Mouse (Mus musculus): ENCODE measurements around the gene Cacna2d2. TPM values are rescaled to one million over a fixed set of nuclear protein-coding genes. Genes with fewer than 3 reads are reported as not detected.

The Cacna2d2 gene
- total and polyA plus RNA-seq, 3 experiments: 12.9 to 14.1 (median 13.3) TPM

- Histone ChIP-seq H3K79me2 (replicated peaks; ENCODE audit: control insufficient read depth, insufficient read depth, low read length) (no peaks in the 10 kb centered on the region), H3K9ac (ENCODE audit: low read depth, low read length) (peak within 1 kb of the TSS; percentile 69), H3K4me3 (peak within 1 kb of the TSS; percentile 75), H3K36me3 (ENCODE audit: control insufficient read depth, insufficient read depth, low read length) (peaks cover 3% of the 10 kb centered on the region; the same call in 1 of the 2 replicates), H3K27me3 (ENCODE audit: control insufficient read depth, insufficient read depth, low read length) (no peaks in the 10 kb centered on the region), H3K4me1 (ENCODE audit: control insufficient read depth, insufficient read depth, low read length) (peaks cover 6% of the 10 kb centered on the region), H3K27ac (peak within 1 kb of the TSS; percentile 76)
- TF ChIP-seq EP300 (IDR thresholded peaks at IDR 0.05; ENCODE audit: insufficient read depth, low read depth, low read length) (peak; percentile 66), POLR2A (IDR thresholded peaks at IDR 0.05; ENCODE audit: insufficient read depth, low read depth, low read length) (peak; percentile 84), CTCF (IDR thresholded peaks at IDR 0.05) (no peak)
- intact Hi-C loops (cut with DNase I): loop anchor here (1.0 to 10.0 kb wide), 2 partner anchors 8 to 857 kb away; partner anchors contain the start of genes Tex264 and Tmem115
- 1% methylated on average over 46 of the region's 46 CpGs for WGBS
- peak; percentile 95 to 96 for DNase-seq
Observed at GRCm38 (mm10) chr9:107541474-107542351, 142.3 kb downstream of the Cacna2d2 start, which contains the start of the genes Cyb561d2 and Nprl2. Cyb561d2 (minus strand) TSS chr9:107542193. Nprl2 (plus strand) TSS chr9:107542226.

DNA sequence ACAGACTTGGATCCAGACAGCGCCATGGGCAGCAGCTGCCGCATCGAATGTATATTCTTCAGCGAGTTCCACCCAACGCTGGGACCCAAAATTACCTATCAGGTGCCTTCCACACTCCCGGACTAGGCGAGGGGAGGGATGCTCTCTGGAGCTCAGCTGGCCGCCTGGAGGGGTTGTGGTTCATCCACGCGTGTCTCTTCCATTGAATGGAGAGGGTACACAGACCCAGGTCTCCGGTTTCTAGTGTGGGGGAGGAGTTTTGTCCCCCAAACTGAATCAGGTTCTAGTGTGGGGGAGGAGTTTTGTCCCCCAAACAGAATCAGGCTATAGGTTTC, 142.9 kb downstream of the Cacna2d2 start:
- Histone ChIP-seq H3K4me3 (peak overlapping the region; percentile 75), H3K27ac (peak overlapping the region; percentile 76), H3K27me3 (ENCODE audit: control insufficient read depth, insufficient read depth, low read length) (no peaks in the 10 kb centered on the region), H3K79me2 (replicated peaks; ENCODE audit: control insufficient read depth, insufficient read depth, low read length) (no peaks in the 10 kb centered on the region), H3K4me1 (ENCODE audit: control insufficient read depth, insufficient read depth, low read length) (peaks cover 5% of the 10 kb centered on the region; the same call in 1 of the 2 replicates), H3K36me3 (ENCODE audit: control insufficient read depth, insufficient read depth, low read length) (no peaks in the 10 kb centered on the region), H3K9ac (ENCODE audit: low read depth, low read length) (peak overlapping the region; percentile 69)
- TF ChIP-seq POLR2A (IDR thresholded peaks at IDR 0.05; ENCODE audit: insufficient read depth, low read depth, low read length): no peak
- TF ChIP-seq CTCF (IDR thresholded peaks at IDR 0.05): no peak
- TF ChIP-seq EP300 (IDR thresholded peaks at IDR 0.05; ENCODE audit: insufficient read depth, low read depth, low read length): no peak
- 2% methylated on average over 11 of the region's 11 CpGs for WGBS
- intact Hi-C loops (cut with DNase I): loop anchor here (1.0 to 10.0 kb wide), 2 partner anchors 9 to 858 kb away; partner anchors contain the start of genes Tex264 and Tmem115
- no peak for DNase-seq

- H3K4me1 ChIP-seq (ENCODE audit: control insufficient read depth, insufficient read depth, low read length): peaks cover 5% of the 10 kb centered on the region; the same call in 1 of the 2 replicates
- H3K4me3 ChIP-seq: peak overlapping the region; percentile 75
- H3K36me3 ChIP-seq (ENCODE audit: control insufficient read depth, insufficient read depth, low read length): no peaks in the 10 kb centered on the region
- 35% methylated on average over 8 of the region's 8 CpGs for WGBS
- H3K79me2 ChIP-seq (replicated peaks; ENCODE audit: control insufficient read depth, insufficient read depth, low read length): no peaks in the 10 kb centered on the region
- no peaks in the 10 kb centered on the region for H3K27me3 ChIP-seq (ENCODE audit: control insufficient read depth, insufficient read depth, low read length)
- no peak overlapping the region; the same call in 1 of the 2 replicates for H3K9ac ChIP-seq (ENCODE audit: low read depth, low read length)
- no peak for DNase-seq
- intact Hi-C loops (cut with DNase I): loop anchor here (1.0 to 10.0 kb wide), 2 partner anchors 9 to 858 kb away; partner anchors contain the start of genes Tex264 and Tmem115
- TF ChIP-seq EP300 (IDR thresholded peaks at IDR 0.05; ENCODE audit: insufficient read depth, low read depth, low read length): no peak
- no peak for TF ChIP-seq CTCF (IDR thresholded peaks at IDR 0.05)
- TF ChIP-seq POLR2A (IDR thresholded peaks at IDR 0.05; ENCODE audit: insufficient read depth, low read depth, low read length): no peak
- no peak overlapping the region; the same call in 1 of the 2 replicates for H3K27ac ChIP-seq
Observed at GRCm38 (mm10) chr9:107542721-107543120, 143.3 kb downstream of the Cacna2d2 start.

DNA sequence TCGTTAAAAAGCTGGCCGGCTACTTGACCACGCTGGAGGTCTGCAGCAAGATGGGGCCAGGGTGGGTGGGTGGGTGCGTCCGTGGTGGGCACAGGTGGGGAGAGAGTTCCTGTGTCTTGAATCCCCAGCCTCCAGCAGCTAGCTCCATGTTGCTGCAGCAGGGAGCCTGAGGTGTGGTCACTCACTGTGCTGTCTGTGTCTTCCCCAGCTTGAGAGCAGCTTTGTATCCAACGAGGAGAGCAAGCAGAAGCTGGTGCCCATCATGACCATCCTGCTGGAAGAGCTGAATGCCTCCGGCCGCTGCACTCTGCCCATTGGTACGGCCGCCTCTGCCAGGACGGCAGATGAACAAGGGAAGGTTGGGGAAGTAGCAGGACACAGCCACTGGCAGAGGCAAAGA, 143.9 kb downstream of the Cacna2d2 start:
- no peak overlapping the region for H3K9ac ChIP-seq (ENCODE audit: low read depth, low read length)
- no peak for TF ChIP-seq EP300 (IDR thresholded peaks at IDR 0.05; ENCODE audit: insufficient read depth, low read depth, low read length)
- TF ChIP-seq POLR2A (IDR thresholded peaks at IDR 0.05; ENCODE audit: insufficient read depth, low read depth, low read length): no peak
- no peak for TF ChIP-seq CTCF (IDR thresholded peaks at IDR 0.05)
- no peaks in the 10 kb centered on the region for H3K36me3 ChIP-seq (ENCODE audit: control insufficient read depth, insufficient read depth, low read length)
- H3K27me3 ChIP-seq (ENCODE audit: control insufficient read depth, insufficient read depth, low read length): no peaks in the 10 kb centered on the region
- H3K27ac ChIP-seq: no peak overlapping the region
- H3K4me1 ChIP-seq (ENCODE audit: control insufficient read depth, insufficient read depth, low read length): peaks cover 5% of the 10 kb centered on the region; the same call in 1 of the 2 replicates
- no peaks in the 10 kb centered on the region for H3K79me2 ChIP-seq (replicated peaks; ENCODE audit: control insufficient read depth, insufficient read depth, low read length)
- 85% methylated on average over 11 of the region's 11 CpGs for WGBS
- intact Hi-C loops (cut with DNase I): loop anchor here (10.0 kb wide), 1 partner anchor 858 kb away; the partner anchor contains the start of gene Tex264
- no peak overlapping the region for H3K4me3 ChIP-seq
- no peak for DNase-seq

DNA sequence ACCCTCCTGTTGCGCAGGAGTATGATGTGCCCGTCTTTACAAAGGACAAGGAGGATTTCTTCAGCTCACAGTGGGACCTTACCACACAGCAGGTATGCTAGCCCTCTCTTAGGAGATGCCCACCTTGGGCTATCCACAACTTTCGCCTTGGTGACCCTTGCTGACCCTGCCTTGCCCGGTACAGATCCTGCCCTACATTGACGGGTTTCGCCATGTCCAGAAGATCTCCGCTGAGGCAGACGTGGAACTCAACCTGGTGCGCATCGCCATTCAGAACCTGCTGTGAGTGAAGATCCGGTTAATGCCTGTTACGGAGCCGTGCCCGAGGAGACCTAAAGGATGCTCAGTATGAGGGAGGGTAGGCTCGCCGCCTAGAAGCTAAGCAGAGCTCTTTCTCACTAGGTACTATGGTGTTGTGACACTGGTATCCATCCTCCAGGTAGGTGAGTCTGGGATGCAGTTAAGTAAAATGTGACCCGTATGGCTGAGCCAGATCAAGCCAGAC, 144.8 kb downstream of the Cacna2d2 start:
- intact Hi-C loops (cut with DNase I): loop anchor here (10.0 kb wide), 1 partner anchor 859 kb away; the partner anchor contains the start of gene Tex264
- Histone ChIP-seq H3K79me2 (replicated peaks; ENCODE audit: control insufficient read depth, insufficient read depth, low read length) (no peaks in the 10 kb centered on the region), H3K27ac (no peak overlapping the region), H3K9ac (ENCODE audit: low read depth, low read length) (no peak overlapping the region), H3K4me1 (ENCODE audit: control insufficient read depth, insufficient read depth, low read length) (peaks cover 5% of the 10 kb centered on the region; the same call in 1 of the 2 replicates), H3K36me3 (ENCODE audit: control insufficient read depth, insufficient read depth, low read length) (no peaks in the 10 kb centered on the region), H3K4me3 (no peak overlapping the region), H3K27me3 (ENCODE audit: control insufficient read depth, insufficient read depth, low read length) (no peaks in the 10 kb centered on the region)
- no peak for TF ChIP-seq POLR2A (IDR thresholded peaks at IDR 0.05; ENCODE audit: insufficient read depth, low read depth, low read length)
- no peak for DNase-seq
- 96% methylated on average over 17 of the region's 17 CpGs for WGBS

Measured in heart, adult 2 months (tissue).